Mouse (Mus musculus) heart, postnatal 0 days (tissue): ENCODE measurements around the gene Ang.

Source experiments
- CTCF ChIP-seq: IDR thresholded peaks from 2 replicates; pipeline ENCODE4 v1.5.1; 2016; ENCODE audit warnings: antibody characterized with exemption, control low read depth, low read depth
- EP300 ChIP-seq: IDR thresholded peaks from 2 replicates; pipeline ENCODE4 v1.6.1; 2016; ENCODE audit warnings: antibody characterized with exemption, low read depth

- TF ChIP-seq EP300: no peak
- TF ChIP-seq CTCF: no peak
These were observed 38.6 kb downstream of the Ang start for GRCm38 (mm10) chr14:51129624-51129975.
